Mouse (Mus musculus): ENCODE measurements around the gene Vmn1r14.
"Not testable (repeated sequence)": the region's sequence is repeated elsewhere in the genome, so short reads cannot be mapped to it uniquely, and the experiment has no call there.

Gene Vmn1r14

GRCm38 (mm10) chr6:57231386-57231785 lies at the start of gene Vmn1r14:
Gene Vmn1r14, plus strand, starts transcription at chr6:57231686.
- DNase-seq, result no peak

- DNase-seq, result not testable (repeated sequence)
These were observed 41.5 kb upstream of the Vmn1r14 start for GRCm38 (mm10) chr6:57190016-57190415.

- not testable (repeated sequence) for DNase-seq
These were observed 28.5 kb upstream of the Vmn1r14 start, which contains the start of gene Vmn1r13 for GRCm38 (mm10) chr6:57202990-57203389. Gene Vmn1r13, plus strand, starts transcription at chr6:57203290.

- DNase-seq, result no peak
These were observed 26.2 kb downstream of the Vmn1r14 start, which contains the start of gene Vmn1r15 for GRCm38 (mm10) chr6:57257652-57258051. Gene Vmn1r15, plus strand, starts transcription at chr6:57257952.

- DNase-seq, result no peak
These were observed 29.5 kb downstream of the Vmn1r14 start for GRCm38 (mm10) chr6:57260990-57261389.

- no peak for DNase-seq
These were observed 40.4 kb downstream of the Vmn1r14 start for GRCm38 (mm10) chr6:57271881-57272280.

- no peak for DNase-seq
These were observed 41.0 kb downstream of the Vmn1r14 start for GRCm38 (mm10) chr6:57272517-57272916.

GRCm38 (mm10) chr6:57278952-57279351 lies 47.5 kb downstream of the Vmn1r14 start:
- no peak for DNase-seq

All from B cell, adult 2 months (primary cell).